Mouse (Mus musculus) ES-Bruce4 (cell line): ENCODE data around the gene Crabp2. TPM values are rescaled to one million over a fixed set of nuclear protein-coding genes. Genes with fewer than 3 reads are reported as not detected.
A peak's percentile ranks its signal among the peaks of the same experiment; 100 is the strongest.

Experiments
- H3K27ac ChIP-seq: 2 replicates; pipeline ENCODE4 v1.5.1; 2012; ENCODE audit warnings: low read length, inconsistent platforms; ENCODE audit not compliant: insufficient read depth
- H3K27me3 ChIP-seq: 2 replicates; pipeline ENCODE4 v1.6.1; 2012; ENCODE audit warnings: mild to moderate bottlenecking, low read length, inconsistent platforms; ENCODE audit not compliant: control insufficient read depth, poor library complexity, insufficient read depth, severe bottlenecking
- H3K36me3 ChIP-seq: 2 replicates; pipeline ENCODE4 v1.6.1; 2012; ENCODE audit warnings: inconsistent platforms, mild to moderate bottlenecking, low read length, moderate library complexity; ENCODE audit not compliant: control insufficient read depth, poor library complexity, insufficient read depth, severe bottlenecking
- H3K4me1 ChIP-seq: one replicate; pipeline ENCODE4 v1.8.1; 2011; ENCODE audit warnings: low read length; ENCODE audit not compliant: control insufficient read depth, insufficient read depth
- H3K4me3 ChIP-seq: 2 replicates; pipeline ENCODE4 v1.5.1; 2011; ENCODE audit warnings: low read depth, mild to moderate bottlenecking, low read length
- H3K9ac ChIP-seq: 2 replicates; pipeline ENCODE4 v1.6.1; 2012; ENCODE audit warnings: low read depth, mild to moderate bottlenecking, inconsistent platforms; ENCODE audit not compliant: poor library complexity, severe bottlenecking
- H3K9me3 ChIP-seq: replicated peaks from 2 replicates; pipeline ENCODE4 v1.6.1; 2012; ENCODE audit warnings: mild to moderate bottlenecking, low read length, inconsistent platforms; ENCODE audit not compliant: control insufficient read depth, poor library complexity, insufficient read depth, severe bottlenecking
- CTCF ChIP-seq: IDR thresholded peaks from one replicate; pipeline ENCODE4 v1.8.1; 2011; ENCODE audit warnings: low read depth, low read length
- EP300 ChIP-seq: IDR thresholded peaks from 2 replicates; pipeline ENCODE4 v1.6.1; 2011; ENCODE audit warnings: low read depth, low read length; ENCODE audit not compliant: insufficient read depth
- POLR2A ChIP-seq: IDR thresholded peaks from one replicate; pipeline ENCODE4 v1.8.1; 2011; ENCODE audit warnings: low read length; ENCODE audit not compliant: insufficient read depth
- polyA plus RNA-seq: library from polyadenylated mRNA; stranded (reverse); fragments of >200 nt; gene quantifications from 2 replicates; pipeline ENCODE4 v1.2.4, GENCODE M21; 2011; ENCODE audit warnings: low read depth; ENCODE audit not compliant: missing spikeins, insufficient read depth, insufficient read length

Crabp2 gene
- polyA plus RNA-seq, 1 experiment: 12.0 TPM

DNA sequence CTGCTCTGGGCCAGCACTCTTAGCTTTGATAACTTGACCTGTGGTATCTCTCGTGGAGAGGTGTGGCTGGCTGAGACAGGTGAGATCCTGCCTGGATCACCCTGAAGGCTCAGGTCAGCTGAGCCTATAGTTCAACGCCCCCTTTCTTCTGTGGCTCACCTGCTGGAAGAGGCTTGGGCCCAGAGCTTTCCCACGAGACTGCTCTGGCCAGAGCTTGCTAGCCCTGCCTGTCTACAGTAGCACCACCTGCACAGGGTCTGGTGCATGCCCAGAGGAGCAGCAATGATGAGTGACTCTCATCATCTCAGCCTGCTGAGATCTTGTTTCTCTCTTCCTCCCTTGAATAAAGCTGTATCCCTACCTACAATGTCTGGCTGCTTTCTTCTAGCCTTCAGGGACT is 31.6 kb downstream of the Crabp2 start:
- H3K27ac ChIP-seq: no peak overlapping the region
- peaks cover 3% of the 10 kb centered on the region for H3K4me1 ChIP-seq
- H3K36me3 ChIP-seq: no peaks in the 10 kb centered on the region
- no peaks in the 10 kb centered on the region for H3K9me3 ChIP-seq
- 0 out of 2 replicates have a peak, but pooled peaks cover 5% of the 10 kb centered on the region for H3K27me3 ChIP-seq
- no peak overlapping the region for H3K4me3 ChIP-seq
- TF ChIP-seq EP300 (no peak), CTCF (no peak), POLR2A (no peak)
- no peak overlapping the region for H3K9ac ChIP-seq

DNA sequence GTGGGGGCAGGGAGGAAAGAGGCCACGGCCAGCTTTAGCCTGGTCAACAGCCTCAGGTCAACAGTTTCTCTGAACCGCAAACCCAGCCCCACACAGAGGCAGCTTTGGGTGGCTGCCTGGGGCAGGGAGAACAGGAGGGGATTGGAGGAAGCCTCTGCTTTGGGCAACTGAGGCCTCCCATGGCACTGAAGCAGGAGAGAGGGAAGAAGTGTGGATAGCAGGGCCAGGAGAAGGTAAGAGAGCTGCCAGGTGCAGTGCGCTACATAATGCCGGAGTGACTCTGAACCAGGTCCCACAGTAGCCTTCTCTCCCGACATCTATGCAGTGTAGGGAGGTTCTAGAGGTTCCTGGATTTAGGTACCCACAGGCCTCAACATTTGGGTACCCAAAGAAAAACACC is 32.3 kb downstream of the Crabp2 start:
- Histone ChIP-seq H3K4me1 (peaks cover 3% of the 10 kb centered on the region), H3K36me3 (no peaks in the 10 kb centered on the region), H3K27ac (no peak overlapping the region), H3K9me3 (no peaks in the 10 kb centered on the region), H3K4me3 (no peak overlapping the region), H3K27me3 (0 out of 2 replicates have a peak, but pooled peaks cover 5% of the 10 kb centered on the region), H3K9ac (no peak overlapping the region)
- TF ChIP-seq EP300 (no peak), CTCF (no peak), POLR2A (no peak)

DNA sequence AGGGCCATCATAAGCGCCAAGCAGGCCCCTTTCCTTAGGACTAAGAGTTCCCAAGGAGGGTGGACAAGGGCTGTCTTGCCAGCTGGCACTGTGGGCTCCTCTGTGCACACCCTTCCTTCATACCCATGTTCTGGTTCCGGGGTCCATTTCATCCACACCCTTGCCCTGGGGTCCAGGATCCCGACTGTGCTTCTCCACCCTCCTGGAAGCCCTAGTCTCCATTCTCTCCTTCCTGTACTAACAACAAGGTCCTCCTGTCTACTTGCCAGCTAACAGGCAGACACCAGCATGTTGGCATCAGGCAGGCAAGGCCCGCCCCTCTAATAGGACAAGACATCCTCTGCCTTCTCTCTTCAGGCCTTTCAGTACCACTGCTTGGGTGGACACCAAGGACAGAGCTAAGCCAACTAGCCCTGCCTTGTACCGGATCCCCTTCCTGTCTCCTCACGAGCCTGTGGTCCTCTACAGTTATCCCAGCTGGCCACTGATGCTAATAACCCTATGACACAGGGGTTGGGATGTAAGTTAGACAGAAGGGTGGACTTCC is 32.8 kb downstream of the Crabp2 start:
- 0 out of 2 replicates have a peak, but pooled peaks cover 5% of the 10 kb centered on the region for H3K27me3 ChIP-seq
- no peaks in the 10 kb centered on the region for H3K9me3 ChIP-seq
- TF ChIP-seq CTCF: no peak
- no peak for TF ChIP-seq EP300
- TF ChIP-seq POLR2A: no peak
- H3K4me1 ChIP-seq: peaks cover 3% of the 10 kb centered on the region
- H3K4me3 ChIP-seq: no peak overlapping the region
- no peaks in the 10 kb centered on the region for H3K36me3 ChIP-seq
- H3K9ac ChIP-seq: no peak overlapping the region
- H3K27ac ChIP-seq: no peak overlapping the region

DNA sequence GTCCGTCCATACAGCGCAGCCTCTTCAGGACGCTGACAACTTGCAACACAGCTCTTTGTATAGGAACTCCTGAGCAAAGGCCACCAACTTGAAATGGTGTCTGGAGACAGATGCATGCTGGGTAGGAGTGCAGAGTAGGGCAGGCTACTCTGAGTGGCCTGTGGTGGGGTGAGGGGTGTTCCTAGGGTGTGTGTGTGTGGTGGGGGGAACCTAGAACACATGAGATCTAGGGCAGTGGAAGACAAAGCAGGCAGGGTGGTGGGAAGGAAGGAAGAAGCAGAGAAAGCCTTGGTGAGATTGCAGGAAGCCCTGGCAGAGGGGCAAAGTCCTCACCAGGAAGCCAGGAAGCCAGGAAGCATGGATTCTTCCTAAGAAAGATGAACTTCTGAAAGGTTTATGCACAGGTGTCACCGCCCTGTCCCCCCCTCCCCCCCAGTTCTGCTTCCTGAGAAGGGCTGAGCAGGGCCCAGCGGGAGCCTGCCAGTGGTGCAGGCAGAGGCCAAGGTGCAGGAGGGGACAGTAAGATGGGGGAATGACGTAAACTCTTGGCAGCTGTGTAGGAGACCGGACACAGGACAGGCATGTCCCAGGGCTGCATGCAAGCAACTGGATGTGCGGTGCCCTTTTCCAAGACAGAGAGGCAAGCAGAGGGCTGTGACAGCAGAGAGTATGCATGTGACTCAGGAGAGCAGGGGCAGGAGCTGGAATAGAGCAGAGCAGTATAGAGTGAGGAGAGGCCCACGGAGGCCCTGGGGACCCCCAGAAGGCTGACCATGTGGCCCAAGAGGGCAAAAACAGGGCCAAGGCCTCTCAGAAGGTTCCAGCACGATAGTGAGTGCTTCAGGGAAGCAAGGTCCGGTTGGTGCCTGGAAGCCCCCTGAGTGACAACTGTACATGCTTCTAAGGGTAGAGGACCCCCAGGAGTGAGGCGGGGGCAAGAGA is 33.7 kb downstream of the Crabp2 start:
- Histone ChIP-seq H3K27me3 (0 out of 2 replicates have a peak, but pooled peaks cover 5% of the 10 kb centered on the region), H3K4me3 (no peak overlapping the region), H3K27ac (no peak overlapping the region), H3K4me1 (peaks cover 3% of the 10 kb centered on the region), H3K36me3 (no peaks in the 10 kb centered on the region), H3K9me3 (no peaks in the 10 kb centered on the region), H3K9ac (no peak overlapping the region)
- TF ChIP-seq EP300 (no peak), CTCF (no peak), POLR2A (no peak)

DNA sequence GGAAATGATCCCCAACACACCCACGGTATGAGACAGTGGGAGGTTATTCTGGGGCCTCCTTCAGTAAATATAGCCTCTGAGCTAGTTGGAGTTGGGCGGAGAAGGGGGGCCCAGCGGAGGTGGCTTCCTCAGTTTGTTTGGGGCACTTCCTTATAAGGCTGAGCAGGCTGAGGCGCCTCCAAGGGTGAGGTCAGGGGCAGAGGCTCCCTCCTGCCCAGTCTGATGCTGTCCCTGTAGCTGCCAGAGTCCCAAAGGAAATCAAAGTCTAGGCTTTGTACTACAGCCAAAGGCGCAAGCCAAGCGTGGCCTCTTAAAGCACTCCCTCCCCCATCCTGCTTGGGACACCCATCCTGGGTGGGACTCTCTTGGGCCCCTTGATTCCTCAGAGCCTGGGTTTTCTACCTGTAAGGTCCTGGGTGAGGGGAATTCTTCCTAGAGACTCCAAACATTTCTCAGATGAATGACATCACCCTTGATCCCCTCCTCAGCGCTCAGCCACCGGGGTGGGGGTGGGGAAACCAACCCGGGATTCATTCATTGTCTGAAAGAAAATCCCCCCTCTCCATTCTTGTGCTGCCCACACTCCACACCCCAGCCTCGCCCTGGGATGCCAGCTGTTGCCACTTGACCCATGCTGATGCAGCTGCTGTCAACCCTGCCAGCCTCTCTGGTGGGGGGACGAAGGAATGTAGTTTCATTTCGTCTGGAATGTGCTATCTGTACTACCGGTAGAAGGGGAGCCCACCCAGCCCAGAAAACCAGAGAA is 34.6 kb downstream of the Crabp2 start:
- TF ChIP-seq CTCF (no peak), EP300 (peak; percentile 5; the same call in 1 of the 2 replicates), POLR2A (no peak)
- H3K9me3 ChIP-seq: no peaks in the 10 kb centered on the region
- H3K36me3 ChIP-seq: no peaks in the 10 kb centered on the region
- peaks cover 3% of the 10 kb centered on the region for H3K4me1 ChIP-seq
- no peak overlapping the region for H3K4me3 ChIP-seq
- no peak overlapping the region for H3K27ac ChIP-seq
- H3K27me3 ChIP-seq: no peaks in the 10 kb centered on the region
- H3K9ac ChIP-seq: no peak overlapping the region
